Mouse (Mus musculus) lung, adult 2 months (tissue): ENCODE measurements around the gene Cxcl16.
"Not testable (repeated sequence)": the region's sequence is repeated elsewhere in the genome, so short reads cannot be mapped to it uniquely, and the experiment has no call there.

Source experiments
- CTCF ChIP-seq: fragments of 200-500 bp; IDR thresholded peaks from 2 replicates; pipeline ENCODE4 v1.5.1; 2011; ENCODE audit warnings: mild to moderate bottlenecking, low read length, control low read depth; ENCODE audit not compliant: insufficient read depth
- POLR2A ChIP-seq: fragments of 200-500 bp; IDR thresholded peaks from 2 replicates; pipeline ENCODE4 v1.6.1; 2011; ENCODE audit warnings: low read depth, mild to moderate bottlenecking, control low read depth, low read length, borderline replicate concordance; ENCODE audit errors: extremely low read depth

DNA sequence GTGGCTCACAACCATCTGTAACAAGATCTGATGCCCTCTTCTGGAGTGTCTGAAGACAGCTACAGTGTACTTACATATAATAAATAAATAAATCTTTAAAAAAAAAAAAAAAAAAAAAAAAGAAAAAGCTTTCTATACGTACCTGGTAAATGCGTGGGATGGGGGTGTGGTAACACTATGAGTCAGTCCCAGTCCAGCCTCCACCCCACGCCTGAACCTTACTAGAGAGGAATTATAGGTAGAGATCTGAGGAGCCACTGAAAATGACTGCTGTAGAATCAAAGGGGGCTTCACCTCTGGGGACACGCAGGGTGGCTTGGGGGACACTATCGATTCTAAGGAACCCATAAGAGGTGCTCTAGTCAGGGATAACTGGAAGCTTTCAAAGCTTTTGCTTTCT is 13.5 kb upstream of the Cxcl16 start:
- TF ChIP-seq POLR2A, CTCF: not testable (repeated sequence)
